Mouse (Mus musculus) hindbrain, embryonic 14.5 days (tissue): ENCODE results near the gene F7. TPM values are rescaled to one million over a fixed set of nuclear protein-coding genes. Genes with fewer than 3 reads are reported as not detected.

Experiments used
- polyA plus RNA-seq: library from polyadenylated mRNA; unstranded; fragments of >200 nt; fragmentation: Nextera tagmentation; extraction: Ambion mirVana; gene quantifications from 2 replicates; pipeline ENCODE4 v1.2.1, GENCODE M21; 2014

The F7 gene
- polyA plus RNA-seq, 1 experiment from 2014 or later = not detected

Other genes starting within 250 kb of the F7 start
- 158 and 173 TPM in 2 replicates for gene Mcf2l, start 152.2 kb upstream of the F7 start, polyA plus RNA-seq
- gene F10, start 11.3 kb downstream of the F7 start, polyA plus RNA-seq = 0.08 and 0.26 TPM in 2 replicates
- 0.86 and 0.90 TPM in 2 replicates for gene Proz, start 34.9 kb downstream of the F7 start, polyA plus RNA-seq
- 32.9 and 35.2 TPM in 2 replicates for gene Pcid2, start 79.4 kb downstream of the F7 start, polyA plus RNA-seq
- gene Cul4a, start 79.6 kb downstream of the F7 start, polyA plus RNA-seq = 74.6 and 75.3 TPM in 2 replicates
- gene Lamp1, start 133.1 kb downstream of the F7 start, polyA plus RNA-seq = 331 and 347 TPM in 2 replicates
- gene Grtp1, start 174.6 kb downstream of the F7 start, polyA plus RNA-seq = 11.7 and 12.6 TPM in 2 replicates
- gene Adprhl1, start 228.1 kb downstream of the F7 start, polyA plus RNA-seq = not detected in 2 replicates